Mouse (Mus musculus) heart, postnatal 0 days (tissue): ENCODE data around the gene Ptov1.

ENCODE experiments used
- CTCF ChIP-seq: IDR thresholded peaks from 2 replicates; pipeline ENCODE4 v1.5.1; 2016; ENCODE audit warnings: antibody characterized with exemption, control low read depth, low read depth
- EP300 ChIP-seq: IDR thresholded peaks from 2 replicates; pipeline ENCODE4 v1.6.1; 2016; ENCODE audit warnings: antibody characterized with exemption, low read depth

DNA sequence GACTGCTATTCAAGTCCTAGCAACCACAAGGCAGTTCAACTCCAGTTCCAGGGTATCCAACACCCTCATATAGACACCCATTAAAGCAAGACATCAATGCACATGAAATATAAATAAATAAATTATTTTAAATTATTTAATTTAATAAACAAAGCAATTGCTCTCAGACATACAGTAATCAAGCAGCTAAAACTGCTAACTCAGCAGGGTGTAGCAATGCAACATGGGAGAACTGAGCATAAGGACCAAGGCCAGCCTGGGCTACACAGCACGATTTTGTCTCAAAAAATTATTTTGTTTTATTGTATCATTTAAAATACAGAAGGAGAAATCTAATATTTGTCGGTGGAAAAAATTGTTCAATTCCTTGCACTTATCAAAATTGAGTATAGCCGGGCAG is 24.6 kb upstream of the Ptov1 start:
- TF ChIP-seq CTCF (no peak), EP300 (no peak)
